Mouse (Mus musculus): Measurements from ENCODE around the gene Pax5.

The Pax5 gene

DNA sequence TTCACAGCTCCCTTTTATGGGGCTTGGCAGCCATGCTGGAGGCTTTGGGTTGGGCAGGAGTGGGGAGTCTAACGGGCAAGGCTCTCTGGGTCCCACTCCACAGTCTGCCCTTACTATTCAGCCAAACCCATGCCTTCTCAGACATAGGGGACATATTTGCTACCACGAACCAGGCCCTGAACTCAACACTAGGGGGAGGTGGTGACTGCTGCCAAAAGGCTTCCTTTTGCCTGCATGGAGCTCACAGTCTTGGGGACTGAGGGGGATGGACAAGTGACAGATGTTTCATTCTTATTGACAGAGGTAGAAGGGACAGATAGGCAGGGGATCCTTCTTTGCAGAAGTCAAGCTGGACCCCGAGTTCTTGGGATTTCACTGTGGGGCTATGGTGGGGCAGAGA, 42.1 kb downstream of the Pax5 start:
- no peak for DNase-seq (ENCODE audit: low read depth, low spot score)

DNA sequence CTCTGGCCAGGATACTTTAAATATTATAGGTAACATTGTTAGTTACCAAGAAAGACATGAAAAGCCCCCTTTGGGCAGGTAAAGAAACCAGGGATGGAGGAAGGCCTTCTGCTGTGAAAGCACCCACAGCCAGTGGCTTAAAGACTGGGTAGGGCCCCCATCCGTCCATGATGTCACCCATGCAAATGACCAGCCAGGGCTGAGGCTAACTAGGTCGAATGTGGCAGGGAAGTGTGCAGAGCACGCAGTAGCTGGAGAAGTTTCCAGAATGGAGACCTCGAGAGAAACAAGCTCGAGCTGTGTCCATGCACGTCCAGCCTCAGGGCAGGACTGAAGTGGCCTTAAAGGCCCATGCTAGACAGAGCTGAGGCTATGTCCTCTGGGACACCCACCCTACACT, 42.9 kb downstream of the Pax5 start:
- no peak for DNase-seq (ENCODE audit: low read depth, low spot score)

DNA sequence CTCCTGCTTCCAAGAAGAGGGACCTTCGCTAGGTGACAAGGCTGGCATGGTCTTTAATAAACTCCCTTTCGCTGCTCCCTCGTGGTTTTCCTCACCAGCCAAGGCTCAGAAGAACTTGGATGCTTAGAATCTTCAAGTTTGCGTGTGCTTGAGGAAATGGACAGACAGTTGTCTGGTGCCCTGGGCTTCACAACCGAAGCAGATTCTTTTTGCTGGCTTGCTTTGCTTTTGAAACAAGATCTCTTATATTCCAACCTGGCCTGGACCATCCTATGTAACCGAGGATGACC, 45.6 kb downstream of the Pax5 start:
- DNase-seq (ENCODE audit: low read depth, low spot score) = no peak

DNA sequence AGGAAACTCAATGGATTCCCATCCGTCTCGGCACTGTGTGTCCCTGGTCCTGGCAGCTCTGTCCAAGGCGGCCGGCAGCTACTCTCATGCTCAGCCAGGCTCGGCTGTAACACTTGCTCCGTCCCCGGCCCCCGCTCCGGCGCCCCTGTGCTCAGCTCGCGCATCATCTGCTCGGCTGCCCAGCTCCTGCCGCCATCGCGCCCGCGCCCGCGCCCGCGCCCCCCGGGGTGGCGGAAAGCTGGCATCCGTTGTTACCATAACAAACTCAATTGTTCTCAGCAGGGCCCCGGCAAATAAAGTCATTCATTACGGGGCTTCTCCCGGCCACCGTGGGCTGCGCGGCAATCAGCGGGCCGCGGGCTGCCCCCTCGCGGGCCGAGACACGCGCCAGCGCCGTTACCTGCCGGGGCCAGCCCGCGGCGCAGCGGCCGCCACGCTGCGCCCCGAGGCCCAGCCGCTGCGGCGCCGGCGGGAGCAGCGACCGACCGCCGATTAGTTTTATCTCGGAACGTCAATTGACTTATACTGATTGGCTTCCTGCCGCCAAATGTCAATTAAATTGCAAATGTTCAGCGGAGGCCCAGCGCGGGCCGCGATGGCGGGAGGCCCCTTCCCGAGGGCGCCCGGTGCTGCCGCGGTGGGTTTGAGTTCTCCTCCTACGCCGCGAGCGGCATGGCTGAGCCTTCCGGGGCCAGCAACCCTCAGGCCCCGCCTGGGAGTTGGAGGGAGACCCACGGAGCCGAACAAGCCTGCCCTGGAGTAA, 46.1 kb downstream of the Pax5 start:
- DNase-seq (ENCODE audit: low read depth, low spot score) = no peak

DNA sequence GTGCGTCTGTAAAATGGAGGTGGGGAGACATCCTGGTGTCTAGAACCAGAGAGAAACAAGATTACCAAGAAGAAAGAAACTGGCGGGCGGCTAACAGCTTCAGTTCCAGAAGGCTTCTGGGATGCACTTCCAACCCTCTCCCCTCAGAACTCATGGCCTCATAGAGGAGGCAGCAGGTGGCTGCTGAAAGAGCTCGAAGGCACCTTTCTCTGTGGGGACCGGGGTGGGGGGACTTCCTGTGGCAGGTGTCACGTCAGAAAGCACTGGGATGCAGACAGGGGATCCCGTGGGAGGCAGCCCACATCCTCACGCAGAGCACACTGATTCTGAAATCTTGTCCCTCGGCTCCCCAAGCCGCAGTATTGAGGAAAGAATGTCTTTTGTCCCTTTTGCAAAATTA, 46.8 kb downstream of the Pax5 start:
- DNase-seq (ENCODE audit: low read depth, low spot score) = no peak

DNA sequence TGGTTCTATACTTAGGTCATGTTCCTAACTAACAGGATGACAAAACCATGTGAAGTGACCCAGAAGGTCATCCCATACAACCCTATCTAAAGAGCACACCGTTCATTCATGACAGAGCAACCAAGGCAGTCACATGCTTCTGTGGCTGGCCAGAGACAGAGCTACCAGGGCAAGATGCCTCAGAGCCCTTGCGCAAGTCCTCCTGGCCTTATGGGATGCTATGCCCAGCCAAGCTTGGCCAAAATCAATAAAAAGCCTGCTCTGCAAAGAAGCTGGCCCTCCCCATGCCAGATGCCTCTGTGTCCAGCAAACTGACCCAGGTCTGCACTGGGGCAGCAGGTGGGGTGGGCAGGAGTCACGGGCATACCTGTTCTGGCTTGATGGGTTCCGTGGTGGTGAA, 65.1 kb downstream of the Pax5 start:
- no peak for DNase-seq (ENCODE audit: low read depth, low spot score)

DNA sequence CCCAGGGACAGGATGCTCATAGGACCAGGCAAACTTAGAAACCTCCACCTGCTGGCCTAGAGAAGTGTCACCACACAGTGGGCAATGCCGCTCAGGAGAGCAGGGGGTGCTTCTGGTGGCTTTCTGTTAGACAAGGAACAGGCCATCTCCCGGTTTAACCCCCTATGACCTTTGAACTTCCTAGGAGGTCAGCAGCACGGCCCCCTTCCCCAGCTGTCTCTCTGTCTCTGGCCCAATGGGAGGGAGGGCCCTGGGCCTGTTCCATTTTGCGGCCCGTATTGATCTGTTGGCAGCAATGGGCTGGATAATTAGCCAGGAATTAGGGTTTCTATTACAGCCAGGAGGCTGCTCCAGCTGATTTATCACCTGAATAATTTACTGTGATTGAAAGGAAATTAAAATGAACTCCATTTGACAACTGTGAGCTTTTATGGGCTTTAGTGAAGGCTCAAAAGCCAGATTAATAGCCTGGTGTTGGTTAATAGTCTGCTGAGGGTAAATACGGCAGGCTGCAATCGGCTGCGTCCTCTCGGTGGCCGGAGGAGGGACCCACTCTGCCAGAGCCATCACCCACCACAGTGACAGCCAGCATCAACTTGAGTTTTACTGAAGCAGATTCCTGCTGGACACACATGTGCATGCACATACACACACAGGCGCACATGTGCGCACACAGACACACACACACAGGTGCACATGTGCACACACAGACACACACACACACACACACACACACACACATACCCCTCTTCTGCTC, 68.3 kb downstream of the Pax5 start:
- no peak for DNase-seq (ENCODE audit: low read depth, low spot score)

DNA sequence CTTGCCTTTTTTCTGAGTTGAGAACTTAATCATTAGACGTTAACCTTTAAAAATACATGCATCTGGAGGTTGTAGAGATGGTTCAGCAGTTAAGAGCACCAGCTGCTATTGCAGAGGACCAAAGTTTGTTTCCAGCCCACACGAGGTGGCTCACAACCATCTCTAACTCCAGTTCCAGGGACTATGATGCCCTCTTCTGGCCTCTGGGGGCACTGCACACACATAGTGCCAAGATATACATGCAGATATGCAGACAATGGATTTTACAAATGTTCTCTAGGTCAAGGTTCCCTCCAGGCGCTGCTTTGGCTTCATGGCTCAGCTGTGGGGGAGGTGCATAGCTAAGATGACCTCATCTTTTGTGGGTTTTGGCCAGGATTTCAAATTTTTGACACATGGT, 74.7 kb downstream of the Pax5 start:
- no peak for DNase-seq (ENCODE audit: low read depth, low spot score)

DNA sequence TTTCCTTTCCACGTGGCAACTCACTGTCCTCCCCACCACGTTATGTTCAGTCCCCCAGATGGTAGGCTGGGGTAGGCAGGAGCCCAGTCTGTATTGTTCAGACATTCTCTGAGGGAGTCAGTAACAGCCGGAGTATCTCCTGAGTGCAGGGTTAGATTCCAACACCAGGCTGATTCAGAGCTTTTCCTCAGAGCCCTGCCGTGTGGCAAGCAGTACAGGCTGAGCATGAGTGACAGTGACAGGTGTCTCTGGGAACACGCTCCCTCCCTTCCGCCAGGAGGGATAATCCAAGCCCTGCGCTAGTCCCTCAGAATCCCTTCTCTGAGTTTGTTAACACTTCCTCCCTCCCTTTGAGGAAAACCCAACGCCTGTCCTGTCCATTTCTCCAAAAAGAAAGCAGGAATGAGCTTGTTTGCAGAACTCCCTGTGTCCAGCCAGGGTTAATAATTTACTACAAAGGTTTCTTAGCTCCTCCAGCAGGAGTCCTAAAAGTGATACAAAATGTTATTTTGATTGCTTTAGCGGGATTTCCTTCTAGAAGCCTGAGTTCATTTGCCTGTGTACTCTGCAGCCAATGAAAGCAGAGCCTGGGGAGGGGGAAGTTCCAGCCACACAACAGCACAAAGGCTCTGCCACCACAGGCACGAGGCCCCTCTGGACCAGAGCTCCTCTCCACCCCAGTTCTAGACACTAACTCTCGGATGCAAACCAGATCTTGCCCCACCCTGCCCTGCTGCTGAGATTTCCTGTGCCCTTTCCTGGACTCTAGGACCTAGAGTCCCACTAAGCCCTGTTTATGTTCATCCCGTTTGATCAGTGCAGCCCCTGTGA, 76.4 kb downstream of the Pax5 start:
- no peak for DNase-seq (ENCODE audit: low read depth, low spot score)

DNA sequence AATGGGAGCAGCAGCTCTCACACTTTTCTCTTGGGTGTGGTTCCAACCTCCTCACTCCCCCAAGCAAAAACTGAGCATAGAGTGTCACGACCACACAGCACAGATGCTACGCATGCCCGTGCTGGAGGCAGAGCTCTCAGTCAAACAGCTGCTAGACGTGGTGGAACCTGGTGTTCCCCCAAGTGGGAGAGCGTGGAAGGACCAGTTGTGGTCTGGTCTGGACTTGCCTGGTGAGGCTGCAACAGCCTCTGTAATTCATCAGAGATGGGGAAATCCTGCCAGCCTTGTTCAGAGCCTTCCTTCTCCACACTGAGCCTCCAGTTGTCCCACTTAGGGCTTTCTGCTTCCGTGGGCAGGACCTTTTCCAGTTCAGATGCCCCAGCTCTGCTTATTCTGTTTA, 80.2 kb downstream of the Pax5 start:
- no peak for DNase-seq (ENCODE audit: low read depth, low spot score)

DNA sequence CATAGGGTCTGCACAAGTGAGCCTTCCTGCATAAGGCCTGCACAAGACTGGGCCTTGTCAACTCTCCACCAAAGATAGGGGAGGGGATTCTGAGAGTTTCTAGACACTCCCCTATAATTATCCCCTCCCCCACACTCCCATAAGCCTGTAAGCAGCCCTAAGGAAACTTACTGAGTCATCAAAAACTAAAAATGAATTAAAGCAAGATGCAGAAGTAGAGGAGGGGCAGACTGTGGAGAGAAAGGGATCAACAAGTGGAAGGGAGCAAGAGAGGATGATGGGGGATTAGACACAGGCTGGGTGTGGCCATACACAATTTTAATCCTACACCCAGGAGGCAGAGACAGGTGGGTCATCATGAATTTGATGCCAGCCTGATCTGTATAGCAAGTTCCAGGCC, 82.4 kb downstream of the Pax5 start:
- DNase-seq (ENCODE audit: low read depth, low spot score) = no peak

DNA sequence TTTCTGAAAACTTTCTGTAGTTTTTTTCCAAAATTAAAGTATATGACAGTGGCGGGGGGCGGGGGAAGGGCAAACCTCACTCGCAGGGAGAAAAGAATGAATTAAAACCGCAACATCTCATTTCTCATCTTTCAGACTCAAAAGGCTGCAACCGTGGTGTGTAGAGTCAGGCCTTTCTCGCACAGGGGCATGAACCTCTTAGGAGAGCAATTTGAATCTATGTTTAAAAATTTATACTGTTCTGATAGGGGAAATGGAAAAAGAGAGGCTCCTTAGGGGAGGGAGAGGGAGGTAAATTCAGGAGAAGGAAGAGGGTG, 85.2 kb downstream of the Pax5 start:
- no peak for DNase-seq (ENCODE audit: low read depth, low spot score)

DNA sequence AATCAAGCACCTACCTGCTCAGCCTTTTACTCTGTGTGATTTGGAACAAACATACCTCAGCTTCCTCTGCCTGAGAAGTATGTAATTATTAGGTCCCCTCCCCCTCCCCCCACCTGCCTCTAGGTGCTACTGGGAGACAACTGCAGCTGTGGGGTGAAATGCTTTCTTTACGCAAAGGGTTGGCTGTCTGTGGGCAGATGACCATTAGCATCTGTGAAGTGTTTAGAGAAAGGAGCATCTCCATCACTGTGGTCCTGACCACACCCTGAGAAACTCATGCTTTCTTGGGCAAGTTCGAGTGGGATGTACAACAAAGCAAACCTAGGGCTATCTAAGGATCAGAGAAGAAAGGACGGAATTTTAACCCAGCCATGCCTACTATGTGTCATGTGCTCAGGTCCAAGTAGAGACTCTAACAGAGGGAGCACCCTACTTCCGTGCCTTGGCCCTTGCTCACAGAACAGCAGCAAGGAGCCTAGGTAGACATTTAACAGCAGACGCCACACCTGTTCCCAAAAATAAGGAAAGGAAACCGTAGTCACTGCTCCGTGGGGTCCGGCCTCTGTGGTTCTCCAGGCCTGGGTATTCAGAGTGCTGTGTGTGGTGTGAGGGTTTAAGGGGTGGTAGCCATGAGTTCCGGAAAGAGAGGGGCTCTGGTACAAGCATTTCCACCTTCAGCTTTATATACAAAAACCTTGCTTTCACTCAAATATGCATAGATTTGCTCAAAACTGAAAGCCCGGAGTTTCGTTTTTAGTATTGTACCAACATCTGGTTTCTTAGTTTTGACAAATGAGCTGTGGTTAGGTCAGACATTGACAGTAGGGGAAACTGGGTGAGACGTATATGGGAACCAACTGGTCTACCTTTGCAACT, 85.8 kb downstream of the Pax5 start:
- no peak for DNase-seq (ENCODE audit: low read depth, low spot score)

DNA sequence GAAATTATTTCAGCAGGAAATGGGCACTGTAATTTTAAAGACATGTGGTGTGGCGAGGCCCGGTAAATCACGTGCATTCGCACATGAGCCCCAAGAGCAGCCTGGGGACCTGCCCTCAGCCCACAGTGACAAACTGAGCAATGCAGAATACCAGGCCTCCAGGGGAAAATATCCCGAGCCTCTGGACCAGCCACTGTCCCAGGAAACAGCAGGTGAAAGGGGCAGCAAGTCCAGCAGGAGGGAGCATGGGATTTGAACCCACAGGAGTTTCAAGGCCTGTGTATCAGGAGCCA, 86.9 kb downstream of the Pax5 start:
- no peak for DNase-seq (ENCODE audit: low read depth, low spot score)

DNA sequence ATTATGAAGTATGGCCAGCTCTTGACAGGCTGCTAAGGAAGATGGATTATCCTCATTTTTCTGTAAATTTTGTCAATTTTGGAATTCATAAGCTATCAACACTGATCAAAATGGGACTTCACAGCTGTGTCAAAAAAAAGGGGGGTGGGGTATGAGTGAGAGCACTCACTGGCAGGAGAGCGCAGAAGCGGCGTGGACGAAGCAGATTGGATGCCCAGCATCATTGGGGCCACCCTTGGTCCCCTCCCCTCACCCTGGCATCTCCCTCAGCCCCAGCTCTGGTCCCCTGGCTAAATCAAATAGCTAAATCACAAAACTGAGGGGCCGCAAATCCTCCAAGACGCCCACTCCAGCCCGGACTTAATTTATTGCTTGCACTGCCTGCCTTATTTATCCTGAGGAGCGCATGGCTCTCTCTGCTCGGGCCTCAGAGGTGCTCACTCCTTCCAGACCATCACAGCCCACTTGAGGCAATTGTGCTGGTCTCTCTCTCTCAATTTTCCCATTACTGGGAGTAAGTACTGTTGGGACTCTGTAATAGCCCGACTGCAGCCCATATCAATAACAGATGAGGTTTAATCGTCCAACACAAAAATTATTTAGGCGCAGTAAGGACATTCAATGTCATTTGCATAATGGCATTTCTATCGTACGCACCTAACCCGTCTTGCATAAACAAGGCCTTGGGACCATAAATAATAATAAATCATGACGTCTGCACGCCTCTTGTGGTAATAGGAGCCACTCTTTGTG, 87.4 kb downstream of the Pax5 start:
- no peak for DNase-seq (ENCODE audit: low read depth, low spot score)

DNA sequence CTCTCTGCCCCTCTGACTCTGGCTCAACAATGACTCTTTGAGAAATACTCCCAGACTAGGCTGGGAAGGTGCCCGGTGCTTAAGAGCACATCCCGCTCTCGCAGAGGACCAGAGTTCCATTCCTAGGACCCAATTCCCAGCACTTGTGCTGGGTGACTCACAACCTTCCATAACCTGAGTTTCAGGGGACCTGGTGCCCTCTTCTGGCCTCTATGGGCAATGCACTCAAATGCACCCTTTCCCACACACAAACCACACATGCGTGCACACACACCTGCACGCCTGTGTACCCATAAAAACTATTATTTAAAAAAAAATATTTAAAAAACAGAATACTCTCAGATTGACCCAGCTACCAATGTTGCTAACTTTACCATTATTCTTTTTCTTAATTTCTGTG, 90.0 kb downstream of the Pax5 start:
- no peak for DNase-seq (ENCODE audit: low read depth, low spot score)

DNA sequence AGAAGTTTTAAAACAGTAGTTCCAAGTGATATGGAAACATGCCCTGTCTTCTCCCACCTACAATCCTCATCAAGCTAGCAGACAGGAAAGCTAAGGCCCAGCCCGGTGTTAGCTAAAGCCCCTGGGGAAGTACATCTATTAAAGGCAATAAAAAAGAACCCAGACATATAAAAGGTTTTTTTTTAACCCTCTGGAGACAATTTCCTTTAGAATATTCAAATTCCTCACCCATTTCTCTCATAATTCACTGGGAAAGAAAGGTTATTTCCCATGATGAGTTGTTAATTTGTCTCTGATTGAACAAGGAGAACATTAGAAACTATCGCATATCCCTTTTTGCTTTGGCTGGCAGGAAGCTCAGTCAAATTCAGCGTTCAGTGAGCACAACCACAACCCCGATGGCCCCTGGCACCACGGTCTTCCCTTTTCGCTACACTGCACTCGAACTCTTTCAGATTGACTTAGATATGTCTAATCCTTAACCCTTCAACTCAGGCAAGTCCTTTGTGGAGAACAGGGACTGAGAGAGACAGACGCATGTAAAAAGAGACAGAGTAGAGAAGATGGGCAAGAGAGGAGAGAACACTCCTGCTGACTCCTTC, 96.1 kb downstream of the Pax5 start:
- DNase-seq (ENCODE audit: low read depth, low spot score) = no peak

DNA sequence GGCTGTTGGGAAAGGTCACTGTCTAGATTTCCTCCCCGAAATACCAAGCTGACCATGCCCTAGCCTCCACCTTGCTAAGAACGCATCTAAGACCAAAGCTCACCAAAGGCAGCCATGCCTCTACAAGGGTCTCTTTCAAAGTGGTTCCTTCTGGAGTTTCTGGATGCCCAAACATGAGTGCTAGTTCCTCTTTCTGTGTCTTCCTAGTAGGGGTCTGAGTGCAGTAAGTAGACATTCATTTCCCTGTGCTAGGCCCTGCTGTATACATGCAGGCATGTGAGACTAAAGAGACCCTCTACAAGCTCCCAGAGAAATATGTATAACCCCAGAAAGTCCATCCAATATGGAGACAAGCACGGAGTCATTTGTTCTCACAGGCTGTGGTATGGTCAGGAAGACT, 97.9 kb downstream of the Pax5 start:
- no peak for DNase-seq (ENCODE audit: low read depth, low spot score)

DNA sequence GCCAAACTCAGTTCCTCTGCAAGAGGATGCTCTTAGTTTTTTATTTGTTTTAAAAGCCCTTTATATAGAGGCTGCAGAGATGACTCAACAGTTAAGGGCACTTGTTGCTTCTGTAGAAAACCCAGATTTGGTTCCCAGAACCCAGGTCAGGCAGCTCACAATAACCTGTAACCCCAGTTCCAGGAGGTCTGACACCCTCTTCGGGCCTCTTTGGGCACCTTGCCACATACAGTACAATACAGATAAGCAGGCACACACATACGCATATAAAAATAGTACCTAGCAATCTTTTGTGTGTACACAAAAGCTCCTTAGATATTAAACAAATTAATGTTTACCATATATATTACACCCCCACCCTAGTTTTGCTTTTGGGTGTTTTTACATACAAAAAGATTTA, 104.8 kb downstream of the Pax5 start:
- DNase-seq (ENCODE audit: low read depth, low spot score) = no peak

DNA sequence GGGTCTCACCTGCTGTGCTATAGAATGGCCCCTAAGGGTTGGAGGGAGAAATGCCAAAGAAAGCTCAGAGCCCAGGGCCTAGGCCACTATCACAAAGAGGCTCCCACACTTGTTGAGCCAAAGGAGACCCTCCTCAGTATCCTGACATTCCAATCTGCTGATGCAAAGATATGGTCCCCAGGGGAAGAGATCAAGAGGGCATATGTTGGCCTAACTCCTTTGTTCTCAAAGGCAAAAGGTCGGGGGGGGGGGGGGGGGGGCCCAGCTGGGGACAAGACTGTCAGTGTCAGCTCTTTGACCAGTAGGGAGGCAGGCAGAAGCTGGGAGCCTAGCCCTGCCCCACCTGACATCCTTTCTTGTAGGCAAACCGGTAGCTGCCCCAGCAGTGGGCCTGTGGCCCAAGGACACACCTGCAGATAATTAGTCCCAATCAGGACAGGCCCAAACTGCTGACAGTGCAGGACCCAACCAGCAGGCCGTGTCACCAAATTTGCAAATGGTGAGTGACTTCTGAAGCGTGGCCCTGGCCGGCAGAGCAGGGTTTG, 108.0 kb downstream of the Pax5 start:
- DNase-seq (ENCODE audit: low read depth, low spot score) = no peak

DNA sequence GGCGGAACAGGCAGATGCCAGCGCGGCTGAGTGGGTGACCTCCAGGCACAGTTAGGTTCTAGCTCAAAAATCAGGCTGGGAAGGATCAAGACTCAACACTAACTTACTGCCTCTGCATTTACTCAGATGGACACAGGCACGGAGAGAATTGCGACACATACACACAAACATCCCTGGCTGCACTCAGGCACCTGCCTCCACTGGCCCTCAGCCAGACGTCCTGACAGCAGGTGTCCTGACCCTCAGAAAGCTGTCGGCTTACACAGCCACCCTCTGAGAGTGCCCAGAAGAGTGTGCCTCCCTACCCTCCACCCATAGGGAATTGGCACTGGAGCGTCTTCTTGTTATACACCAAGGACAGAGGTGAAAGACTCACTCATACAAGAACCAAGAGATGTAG, 108.9 kb downstream of the Pax5 start:
- no peak for DNase-seq (ENCODE audit: low read depth, low spot score)

Measured in WW6 (cell line).